Mouse (Mus musculus): ENCODE results near the gene Ndufc2. TPM values are rescaled to one million over a fixed set of nuclear protein-coding genes. Genes with fewer than 3 reads are reported as not detected.
"Not testable (repeated sequence)": the region's sequence is repeated elsewhere in the genome, so short reads cannot be mapped to it uniquely, and the experiment has no call there.

Ndufc2 gene
- total RNA-seq, 1 experiment from 2014 or later, result 50.0 TPM

DNA sequence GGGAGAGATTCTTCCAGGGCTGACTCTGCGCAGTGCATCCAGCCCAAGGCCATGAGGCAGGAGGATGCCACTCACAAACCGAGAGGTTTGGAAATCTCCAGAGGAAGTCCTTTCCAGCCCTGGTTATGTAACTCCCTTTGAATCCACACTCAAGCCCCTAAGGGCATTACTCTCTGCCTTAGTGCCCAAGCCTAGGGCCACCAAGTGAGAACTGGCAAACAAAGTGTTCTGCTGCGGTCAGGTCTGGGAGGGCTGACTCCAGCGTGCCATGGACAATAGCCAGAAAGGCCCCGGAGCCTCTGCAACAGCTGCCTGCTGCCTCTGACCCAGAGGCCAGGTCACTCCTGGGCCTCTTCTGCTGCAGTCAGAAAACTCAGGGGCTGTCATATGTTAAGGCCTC is 18.9 kb downstream of the Ndufc2 start:
- ATAC-seq (replicated peaks; ENCODE audit: insufficient number of reproducible peaks, low FRiP score, low TSS enrichment, poor library complexity, severe bottlenecking), result no peak

DNA sequence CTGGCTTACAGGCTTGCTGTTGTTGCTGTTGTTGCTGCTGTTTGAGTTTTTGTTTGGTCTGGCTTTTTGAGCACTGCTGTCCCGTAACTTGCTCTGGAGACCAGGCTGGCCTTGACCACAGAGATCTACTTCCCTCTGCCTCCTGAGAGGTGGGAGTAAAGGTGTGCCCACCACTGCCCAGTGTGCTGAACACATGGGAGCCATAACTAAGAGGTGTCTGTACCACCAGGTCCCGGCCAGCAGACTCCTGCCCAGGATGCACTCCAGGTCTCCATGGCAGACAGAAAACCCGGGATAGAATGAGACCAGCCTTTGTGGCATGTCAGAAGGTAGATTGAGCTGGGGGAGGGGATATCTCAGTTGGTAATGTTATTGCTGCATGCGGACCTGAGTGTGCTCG is 19.4 kb downstream of the Ndufc2 start:
- ATAC-seq (replicated peaks; ENCODE audit: insufficient number of reproducible peaks, low FRiP score, low TSS enrichment, poor library complexity, severe bottlenecking), result no peak

DNA sequence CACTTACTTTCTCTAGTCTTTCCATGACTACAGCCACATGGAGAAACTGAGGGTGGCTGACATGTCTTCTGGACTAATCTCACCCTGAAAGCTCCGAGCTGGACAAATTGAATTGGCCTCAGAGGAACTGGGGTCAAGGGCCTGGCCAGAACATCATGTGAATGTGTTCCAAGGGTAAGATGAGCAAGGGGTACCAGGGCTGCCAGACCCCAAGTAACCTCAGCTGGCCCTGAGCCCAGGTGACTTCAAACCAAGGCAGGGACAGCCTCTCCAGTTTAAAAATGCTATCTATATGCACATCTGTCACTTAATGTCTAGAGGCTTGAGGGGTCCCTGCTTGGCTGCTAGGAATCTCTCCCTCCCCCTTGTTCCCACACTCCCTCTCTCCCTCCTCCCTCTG is 20.6 kb downstream of the Ndufc2 start:
- no peak for ATAC-seq (replicated peaks; ENCODE audit: insufficient number of reproducible peaks, low FRiP score, low TSS enrichment, poor library complexity, severe bottlenecking)

DNA sequence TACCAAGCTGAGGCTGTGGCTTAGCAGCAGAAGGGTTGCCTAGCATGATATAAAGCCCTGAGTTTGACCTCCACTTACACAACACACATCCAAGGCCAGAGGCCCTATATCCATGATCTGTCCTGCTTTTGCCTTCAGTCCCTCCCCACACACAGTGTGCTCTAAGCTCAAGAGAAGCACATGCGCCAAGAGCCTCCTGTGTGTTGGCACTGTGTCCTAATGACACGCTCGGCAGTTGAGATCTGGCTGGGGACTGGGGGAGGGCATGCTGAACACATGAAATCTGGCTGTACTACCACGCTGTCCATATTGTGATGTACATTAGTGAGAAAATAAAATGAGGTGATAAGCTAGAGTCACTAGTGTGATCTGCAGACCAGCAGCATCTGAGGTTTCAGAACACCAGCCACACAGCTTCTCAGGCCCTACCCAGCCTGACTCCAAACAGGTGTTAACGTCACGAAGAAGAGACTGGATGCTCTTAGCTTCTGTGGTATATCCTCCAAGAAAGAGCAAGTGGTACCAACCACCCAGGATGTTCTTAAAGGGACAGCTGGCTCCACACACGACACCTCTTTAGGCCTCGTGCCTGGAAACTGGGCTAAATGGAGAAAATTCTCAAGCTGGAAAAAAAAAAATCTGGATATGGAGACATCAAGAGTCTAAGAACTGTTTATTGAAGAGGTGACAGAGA is 21.3 kb downstream of the Ndufc2 start:
- ATAC-seq (replicated peaks; ENCODE audit: insufficient number of reproducible peaks, low FRiP score, low TSS enrichment, poor library complexity, severe bottlenecking), result no peak

DNA sequence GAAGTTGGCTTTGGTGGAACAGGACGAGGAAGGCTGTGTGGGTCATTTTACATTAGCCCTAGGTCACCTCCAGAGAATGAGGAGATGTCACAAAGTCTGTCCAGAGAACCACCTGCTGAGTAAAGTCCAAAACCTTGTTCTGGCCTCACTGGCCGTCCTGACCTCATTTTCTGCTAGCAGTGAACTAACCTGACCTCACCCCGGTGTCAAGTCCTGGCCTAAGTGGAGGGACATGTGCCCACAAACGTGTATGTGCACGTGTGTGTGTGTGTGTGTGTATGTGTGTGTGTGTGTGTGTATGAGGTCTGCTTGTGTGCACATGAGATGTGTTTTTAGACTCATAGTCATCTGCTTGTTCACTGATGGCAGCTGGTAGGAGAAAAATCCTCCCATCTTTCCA is 24.0 kb downstream of the Ndufc2 start:
- no peak for ATAC-seq (replicated peaks; ENCODE audit: insufficient number of reproducible peaks, low FRiP score, low TSS enrichment, poor library complexity, severe bottlenecking)

DNA sequence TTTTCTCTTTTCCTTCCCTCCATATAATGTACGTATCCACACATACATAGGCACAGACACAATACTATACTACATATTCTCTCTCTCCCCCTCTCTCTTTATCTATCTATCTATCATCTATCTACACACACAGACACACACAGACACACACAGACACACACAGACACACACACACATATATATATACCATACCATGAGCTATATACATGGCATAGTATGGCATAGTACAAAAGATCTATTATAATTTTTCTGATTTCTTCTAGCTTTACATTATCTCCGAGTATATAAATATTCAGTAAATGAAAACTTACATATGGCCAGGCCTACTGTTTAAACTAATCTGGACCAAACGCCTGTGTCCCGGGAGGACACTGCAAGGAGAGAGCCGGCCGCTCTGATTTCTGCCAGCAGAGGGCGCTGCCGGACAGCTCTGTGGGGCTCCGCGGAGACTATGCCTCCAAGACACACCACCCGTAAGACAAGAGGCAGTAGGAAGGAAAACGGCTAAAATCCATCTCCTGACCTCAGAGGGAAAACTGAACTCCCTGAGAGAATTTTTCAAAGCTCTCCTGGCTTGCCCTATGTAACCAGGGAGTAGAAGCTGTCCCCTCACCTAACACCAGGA is 24.9 kb downstream of the Ndufc2 start:
- peak; percentile 79 for ATAC-seq (replicated peaks; ENCODE audit: insufficient number of reproducible peaks, low FRiP score, low TSS enrichment, poor library complexity, severe bottlenecking)

DNA sequence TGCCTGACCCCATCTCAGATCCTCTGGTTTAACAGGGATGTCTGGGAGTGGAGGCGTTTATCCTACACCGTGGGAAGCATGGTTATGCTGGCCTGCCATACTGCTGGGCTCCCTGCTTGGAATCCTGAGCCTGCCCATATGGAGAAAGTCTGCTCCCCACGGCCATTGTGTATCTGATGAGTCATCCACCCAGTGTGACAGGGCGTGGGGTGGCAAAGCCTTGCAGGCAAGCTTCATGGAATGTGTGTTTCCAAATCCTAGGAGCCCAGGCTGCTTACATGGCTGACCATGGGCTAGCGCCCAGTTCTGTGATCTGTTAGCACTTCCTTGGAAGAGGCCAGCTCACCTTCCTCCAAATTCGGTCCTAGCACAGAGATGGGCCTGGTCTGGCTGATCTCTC is 26.8 kb downstream of the Ndufc2 start:
- ATAC-seq (replicated peaks; ENCODE audit: insufficient number of reproducible peaks, low FRiP score, low TSS enrichment, poor library complexity, severe bottlenecking), result no peak

DNA sequence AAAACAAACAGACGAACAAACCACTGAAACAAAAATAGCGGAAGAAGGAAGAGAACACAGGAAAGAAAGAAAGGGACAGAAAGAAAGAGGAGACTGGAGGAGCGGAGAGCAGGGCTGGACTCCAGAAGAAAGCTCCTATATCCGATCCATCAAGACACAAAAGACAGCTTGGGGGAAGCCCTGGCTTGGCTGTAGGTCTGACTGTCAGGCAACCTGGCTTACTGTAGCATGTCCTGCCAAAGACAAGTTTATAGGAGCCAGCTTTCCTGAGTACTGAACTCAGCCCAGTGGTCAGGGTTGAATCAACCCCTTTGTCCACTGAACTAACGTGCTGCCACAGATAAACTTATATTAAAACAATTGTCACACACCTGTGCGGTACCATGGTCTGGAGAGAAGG is 27.5 kb downstream of the Ndufc2 start:
- ATAC-seq (replicated peaks; ENCODE audit: insufficient number of reproducible peaks, low FRiP score, low TSS enrichment, poor library complexity, severe bottlenecking), result no peak

DNA sequence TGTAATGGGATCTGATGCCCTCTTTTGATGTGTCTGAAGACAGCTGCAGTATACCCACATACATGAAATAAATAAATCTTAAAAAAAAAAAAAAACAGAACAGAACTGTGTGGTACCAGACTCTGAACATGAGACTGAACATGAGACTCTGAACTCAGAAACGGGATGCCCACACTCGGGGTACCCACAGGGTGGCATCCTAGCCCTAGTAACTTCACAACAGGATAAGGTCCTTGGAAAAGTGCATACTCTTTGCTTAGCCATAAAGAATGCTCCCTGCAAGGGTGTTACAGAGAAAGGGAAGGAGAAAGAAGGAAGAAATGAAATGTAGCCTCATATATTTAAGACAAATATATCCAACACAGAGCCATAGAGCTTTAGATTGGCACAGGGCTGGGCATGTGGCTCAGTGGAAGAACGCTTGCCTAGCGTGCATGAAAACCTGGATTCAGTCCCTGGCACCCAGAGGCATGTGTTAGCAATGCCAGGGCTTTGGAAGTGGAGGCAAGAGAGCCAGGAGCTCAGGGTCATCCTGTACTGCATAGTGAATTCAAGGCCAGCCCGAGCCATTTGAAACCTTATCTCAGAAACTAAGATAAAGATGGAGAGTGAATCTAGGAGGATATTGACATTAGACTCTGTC is 28.1 kb downstream of the Ndufc2 start:
- no peak for ATAC-seq (replicated peaks; ENCODE audit: insufficient number of reproducible peaks, low FRiP score, low TSS enrichment, poor library complexity, severe bottlenecking)

DNA sequence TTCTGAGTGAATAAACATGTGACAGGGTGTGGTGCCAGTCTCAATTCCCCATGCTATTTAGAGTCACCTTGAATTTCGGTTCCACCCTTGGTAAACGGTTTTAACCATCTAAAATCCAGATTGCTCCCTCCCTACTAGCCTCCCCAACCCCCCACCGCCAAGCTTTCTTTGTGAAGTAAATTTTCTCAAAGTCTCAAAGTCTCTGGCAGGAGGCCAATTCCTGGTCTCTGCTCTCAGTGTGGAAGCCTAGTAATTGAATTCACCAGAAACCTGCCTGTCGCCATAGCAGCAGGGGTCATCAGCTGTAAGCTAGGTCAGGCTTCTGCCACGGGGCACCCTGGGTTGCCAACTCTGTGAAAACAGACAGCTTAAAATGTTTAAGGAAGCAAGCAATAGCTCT is 29.9 kb downstream of the Ndufc2 start:
- ATAC-seq (replicated peaks; ENCODE audit: insufficient number of reproducible peaks, low FRiP score, low TSS enrichment, poor library complexity, severe bottlenecking), result peak; percentile 63

DNA sequence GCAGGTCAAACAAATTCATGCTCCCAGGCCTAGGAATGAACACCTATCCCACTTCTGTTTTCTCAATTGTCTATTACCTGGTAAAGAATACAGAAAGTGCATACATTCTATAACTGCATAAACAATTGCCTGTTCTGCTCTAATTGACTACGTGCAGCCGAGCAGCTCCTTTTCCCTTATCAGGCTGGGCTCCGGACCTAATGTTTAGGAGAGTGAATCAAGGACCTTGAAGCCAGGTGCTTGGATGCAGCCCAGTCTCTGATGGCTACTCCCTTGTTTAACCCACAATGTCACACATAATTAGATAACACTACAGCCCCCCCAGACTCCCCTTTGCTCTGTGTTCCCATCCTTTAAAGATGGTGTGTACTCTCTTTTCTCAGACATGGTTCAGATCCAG is 33.7 kb downstream of the Ndufc2 start:
- ATAC-seq (replicated peaks; ENCODE audit: insufficient number of reproducible peaks, low FRiP score, low TSS enrichment, poor library complexity, severe bottlenecking), result not testable (repeated sequence)

DNA sequence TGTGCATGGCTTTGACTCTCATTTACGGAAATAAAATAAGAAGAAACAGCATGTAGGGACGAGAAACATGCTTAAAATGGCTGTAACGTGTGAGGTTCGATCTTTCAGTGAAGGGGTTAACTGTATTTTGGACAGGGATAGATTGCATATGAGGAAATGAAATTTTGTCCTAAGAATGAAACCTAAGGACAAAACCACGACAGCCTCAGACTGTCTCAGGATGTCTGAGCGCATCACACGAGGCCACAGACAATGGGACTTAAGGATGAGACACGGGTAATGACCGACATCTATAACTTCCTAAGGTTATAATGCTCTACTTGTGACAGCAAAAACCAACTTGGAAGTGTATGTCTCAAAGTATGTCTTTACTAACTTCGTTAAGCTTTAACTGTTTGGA is 34.7 kb downstream of the Ndufc2 start:
- 0 out of 2 replicates have a peak, but pooled peaks have one; percentile 35 for ATAC-seq (replicated peaks; ENCODE audit: insufficient number of reproducible peaks, low FRiP score, low TSS enrichment, poor library complexity, severe bottlenecking)

DNA sequence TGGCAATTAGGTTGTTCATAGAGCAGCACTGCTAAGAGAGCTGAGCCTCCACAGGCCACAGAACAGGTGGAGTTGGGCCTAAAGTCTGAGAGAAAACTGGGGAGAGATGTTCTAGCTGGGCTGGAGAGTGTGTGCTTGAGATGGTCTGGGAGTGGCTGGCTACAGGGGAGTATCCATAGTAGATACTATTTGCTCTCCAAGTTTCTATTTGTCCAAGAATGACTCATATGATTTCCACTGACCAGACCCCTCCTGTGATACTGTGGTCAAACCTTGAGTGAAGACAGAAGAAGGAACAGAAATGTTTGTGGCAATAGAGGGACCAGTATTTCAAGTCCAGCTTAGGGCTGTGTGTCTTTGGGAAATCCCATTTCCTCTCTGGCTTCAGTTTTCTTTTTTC is 39.2 kb downstream of the Ndufc2 start:
- ATAC-seq (replicated peaks; ENCODE audit: insufficient number of reproducible peaks, low FRiP score, low TSS enrichment, poor library complexity, severe bottlenecking), result no peak

DNA sequence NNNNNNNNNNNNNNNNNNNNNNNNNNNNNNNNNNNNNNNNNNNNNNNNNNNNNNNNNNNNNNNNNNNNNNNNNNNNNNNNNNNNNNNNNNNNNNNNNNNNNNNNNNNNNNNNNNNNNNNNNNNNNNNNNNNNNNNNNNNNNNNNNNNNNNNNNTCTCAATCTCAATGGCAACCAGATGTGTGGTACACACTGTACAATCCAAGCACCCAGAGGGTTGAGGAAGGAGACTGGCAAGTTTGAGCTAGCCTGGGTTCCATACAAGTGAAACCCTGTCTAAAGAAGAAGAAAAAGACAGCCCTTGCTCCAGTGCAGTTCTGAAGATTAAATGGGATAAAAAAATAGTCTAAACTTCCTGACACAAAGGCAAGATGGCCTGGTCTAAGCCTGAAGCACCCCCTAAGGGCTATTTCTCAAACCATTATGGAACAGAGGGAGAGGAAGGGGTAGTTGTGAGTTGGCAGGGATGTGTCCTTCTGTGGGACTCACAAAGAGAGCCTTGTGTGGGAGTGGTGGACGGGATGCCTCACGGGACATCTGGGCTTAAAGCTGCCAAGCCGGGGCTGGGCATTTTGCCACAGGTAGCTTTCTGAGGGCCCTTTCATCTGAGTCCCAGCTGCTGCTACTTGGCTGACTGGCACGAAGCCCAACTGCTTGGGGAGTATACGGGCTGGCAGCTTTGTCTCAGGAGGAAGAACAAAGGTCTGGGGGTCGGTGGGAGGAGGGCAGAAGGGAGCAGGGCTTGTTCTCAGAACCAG is 46.5 kb downstream of the Ndufc2 start:
- no peak for ATAC-seq (replicated peaks; ENCODE audit: insufficient number of reproducible peaks, low FRiP score, low TSS enrichment, poor library complexity, severe bottlenecking)

DNA sequence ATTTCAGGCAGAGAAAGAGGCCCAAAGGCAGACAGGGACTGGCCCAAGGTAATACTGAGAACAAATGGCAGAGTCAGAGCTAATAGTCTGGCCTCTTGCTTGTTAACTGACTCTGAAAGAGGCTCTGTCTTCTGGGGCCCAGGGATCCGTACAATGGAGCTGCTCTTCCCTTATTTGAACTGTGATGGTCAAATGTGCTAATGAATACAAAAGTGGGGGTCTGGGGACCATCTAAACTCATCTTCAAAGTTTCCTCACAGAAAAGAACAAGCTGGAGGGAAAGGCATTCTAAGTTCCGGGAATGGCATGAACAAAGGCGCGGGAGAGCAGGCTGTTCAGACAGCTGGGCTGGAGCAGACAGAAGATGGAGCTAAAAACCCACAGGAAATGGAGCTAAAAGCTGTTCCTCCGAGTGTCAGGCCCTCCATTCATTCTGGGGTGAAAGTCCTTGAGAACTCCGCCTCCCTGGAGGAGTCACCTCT is 47.3 kb downstream of the Ndufc2 start:
- ATAC-seq (replicated peaks; ENCODE audit: insufficient number of reproducible peaks, low FRiP score, low TSS enrichment, poor library complexity, severe bottlenecking), result no peak

DNA sequence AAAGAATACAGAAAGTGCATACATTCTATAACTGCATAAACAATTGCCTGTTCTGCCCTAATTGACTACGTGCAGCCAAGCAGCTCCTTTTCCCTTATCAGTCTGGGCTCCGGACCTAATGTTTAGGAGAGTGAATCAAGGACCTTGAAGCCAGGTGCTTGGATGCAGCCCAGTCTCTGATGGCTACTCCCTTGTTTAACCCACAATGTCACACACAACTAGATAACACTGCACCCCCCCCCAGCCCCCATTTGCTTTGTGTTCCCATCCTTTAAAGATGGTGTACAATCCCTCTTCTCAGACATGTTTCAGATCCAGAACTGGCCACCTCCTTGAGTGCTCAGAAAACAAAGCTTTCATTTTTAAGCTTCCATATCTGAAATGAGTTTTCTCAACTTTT is 51.2 kb downstream of the Ndufc2 start, which contains the start of gene Kctd14:
Gene Kctd14 (plus strand): TSS at position 301 of the 400 bp plus-strand sequence.
- ATAC-seq (replicated peaks; ENCODE audit: insufficient number of reproducible peaks, low FRiP score, low TSS enrichment, poor library complexity, severe bottlenecking), result not testable (repeated sequence)

DNA sequence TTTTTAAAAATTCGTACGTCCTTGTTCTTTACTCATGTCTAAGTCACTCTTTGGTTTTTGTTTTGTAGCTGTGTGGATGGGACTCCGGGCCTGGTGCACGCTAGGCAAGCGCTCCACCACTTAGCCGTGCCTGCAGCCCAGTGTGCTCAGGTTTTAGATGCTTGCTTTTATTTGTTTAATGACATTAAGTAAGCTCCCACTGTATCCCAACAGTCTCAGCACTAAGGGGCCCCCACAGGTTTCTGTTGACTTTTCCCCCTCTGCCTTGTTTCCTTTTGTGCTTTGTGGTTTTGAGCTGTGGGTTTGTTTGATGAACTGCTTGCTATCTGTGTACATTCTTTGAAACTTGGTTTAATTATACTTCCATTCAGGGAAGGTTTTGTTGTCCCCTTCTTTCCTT is 52.4 kb downstream of the Ndufc2 start:
- ATAC-seq (replicated peaks; ENCODE audit: insufficient number of reproducible peaks, low FRiP score, low TSS enrichment, poor library complexity, severe bottlenecking), result no peak

DNA sequence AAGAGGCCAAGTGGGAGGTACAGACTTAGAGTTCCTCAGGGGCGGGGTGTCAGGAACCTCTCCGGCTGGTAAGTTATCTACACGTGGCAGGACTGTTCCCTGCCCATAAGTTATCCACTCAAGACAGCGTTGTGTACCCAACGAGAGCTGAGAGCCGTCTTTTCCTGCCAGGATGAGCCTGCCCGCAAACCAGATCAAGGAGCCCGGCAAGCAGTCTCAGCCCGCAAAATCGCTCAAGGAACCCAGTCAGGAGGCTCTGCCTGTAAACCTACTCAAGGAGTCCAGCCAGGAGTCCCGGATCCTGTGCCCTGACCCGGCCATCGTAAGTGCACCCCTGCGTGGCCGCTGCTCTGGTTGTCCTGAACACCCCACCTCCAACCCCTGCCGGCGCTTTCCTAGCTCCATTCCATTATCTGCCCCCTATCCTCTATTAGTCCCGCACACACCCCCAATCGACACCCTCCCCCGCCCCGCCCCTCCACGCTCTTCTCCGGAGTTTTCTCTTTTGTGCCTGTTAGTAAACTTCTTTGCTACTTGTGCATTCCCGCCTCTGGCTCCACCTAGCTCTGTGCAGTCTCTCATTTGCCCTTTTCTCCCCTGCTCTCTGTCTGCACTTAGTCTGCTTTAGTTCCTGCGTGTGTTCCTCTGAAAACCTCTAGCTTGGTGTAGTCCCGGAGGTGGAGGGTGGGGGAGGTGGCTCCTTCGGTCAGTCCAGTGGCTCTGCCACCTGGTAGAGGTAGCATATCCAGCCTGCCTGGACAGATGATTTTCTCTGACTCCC is 53.5 kb downstream of the Ndufc2 start:
- peak; percentile 62 for ATAC-seq (replicated peaks; ENCODE audit: insufficient number of reproducible peaks, low FRiP score, low TSS enrichment, poor library complexity, severe bottlenecking)

DNA sequence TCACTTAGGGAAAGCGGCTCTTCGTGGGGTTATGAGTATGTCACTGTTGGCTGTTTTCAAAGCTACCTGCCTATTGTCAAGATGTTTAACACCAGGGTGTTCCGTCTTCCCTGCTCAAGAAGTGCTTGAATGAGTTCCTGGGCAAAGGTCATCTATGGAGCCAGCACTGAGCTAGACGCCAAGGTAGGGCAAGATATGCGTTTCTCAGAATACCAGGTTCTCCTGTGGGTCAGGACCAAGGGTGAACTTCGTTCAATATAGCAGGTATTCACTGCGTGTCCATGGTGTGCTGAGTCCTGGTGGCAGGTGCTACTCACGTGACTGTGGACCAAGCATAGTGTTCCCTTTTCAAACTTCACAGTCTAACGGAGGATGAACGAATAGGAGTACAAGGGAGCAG is 55.0 kb downstream of the Ndufc2 start:
- ATAC-seq (replicated peaks; ENCODE audit: insufficient number of reproducible peaks, low FRiP score, low TSS enrichment, poor library complexity, severe bottlenecking), result no peak
